Mouse (Mus musculus) myocyte (in vitro differentiated cells): ENCODE measurements around the gene Ak5. TPM values are rescaled to one million over a fixed set of nuclear protein-coding genes. Genes with fewer than 3 reads are reported as not detected.

Source experiments
- H3K27me3 ChIP-seq: one replicate; pipeline ENCODE4 v1.6.1; 2011; ENCODE audit not compliant: control insufficient read depth, insufficient read depth, insufficient read length
- H3K36me3 ChIP-seq: one replicate; pipeline ENCODE4 v1.6.1; 2011; ENCODE audit not compliant: control insufficient read depth, insufficient read depth
- H3K4me2 ChIP-seq: one replicate; pipeline ENCODE4 v1.6.1; 2011; ENCODE audit warnings: low read depth, control low read depth
- H3K4me3 ChIP-seq: one replicate; pipeline ENCODE4 v1.5.1; 2011; ENCODE audit warnings: mild to moderate bottlenecking, control low read depth, moderate library complexity
- H3K79me2 ChIP-seq: one replicate; pipeline ENCODE4 v1.6.1; 2011; ENCODE audit not compliant: control insufficient read depth, insufficient read depth
- H3ac ChIP-seq: one replicate; pipeline ENCODE4 v1.6.1; 2011; ENCODE audit not compliant: control insufficient read depth, insufficient read length
- CEBPB ChIP-seq: IDR thresholded peaks from 2 replicates; pipeline ENCODE4 v1.6.1; 2011; ENCODE audit warnings: mild to moderate bottlenecking, moderate library complexity; ENCODE audit not compliant: poor library complexity, insufficient read depth, severe bottlenecking
- E2F4 ChIP-seq: IDR thresholded peaks from one replicate; pipeline ENCODE4 v1.6.1; 2011; ENCODE audit warnings: mild to moderate bottlenecking, control low read depth, moderate library complexity; ENCODE audit not compliant: insufficient read depth
- MAX ChIP-seq: IDR thresholded peaks from one replicate; pipeline ENCODE4 v1.6.1; 2011; ENCODE audit warnings: low read depth, mild to moderate bottlenecking, control low read depth
- MYOD1 ChIP-seq, 3 experiments: IDR thresholded peaks; one replicate each; pipeline ENCODE4 v1.6.1; 2011; ENCODE audit warnings: control low read depth in 2 of 3, low read depth in 2 of 3, mild to moderate bottlenecking in 2 of 3, moderate library complexity in 1 of 3; ENCODE audit not compliant: insufficient read length in 2 of 3, control insufficient read depth in 1 of 3
- MYOG ChIP-seq, 3 experiments: IDR thresholded peaks; one replicate each; pipeline ENCODE4 v1.6.1; 2011; ENCODE audit warnings: control low read depth in 2 of 3, low read depth in 2 of 3, mild to moderate bottlenecking in 2 of 3; ENCODE audit not compliant: insufficient read length in 2 of 3, control insufficient read depth in 1 of 3, insufficient read depth in 1 of 3
- POLR2A ChIP-seq: IDR thresholded peaks from one replicate; pipeline ENCODE4 v1.6.1; 2011; ENCODE audit warnings: low read depth, mild to moderate bottlenecking, control low read depth, moderate library complexity; ENCODE audit not compliant: insufficient read length
- POLR2AphosphoS2 ChIP-seq: IDR thresholded peaks from one replicate; pipeline ENCODE4 v1.6.1; 2011; ENCODE audit warnings: low read depth, control low read depth; ENCODE audit not compliant: insufficient read length
- REST ChIP-seq: IDR thresholded peaks from one replicate; pipeline ENCODE4 v1.6.1; 2011; ENCODE audit warnings: mild to moderate bottlenecking, control low read depth, moderate library complexity; ENCODE audit not compliant: insufficient read depth, insufficient read length
- SRF ChIP-seq: IDR thresholded peaks from one replicate; pipeline ENCODE4 v1.6.1; 2011; ENCODE audit warnings: low read depth; ENCODE audit not compliant: control insufficient read depth, insufficient read length
- TCF12 ChIP-seq: IDR thresholded peaks from one replicate; pipeline ENCODE4 v1.6.1; 2011; ENCODE audit warnings: mild to moderate bottlenecking, control low read depth; ENCODE audit not compliant: poor library complexity, insufficient read depth, severe bottlenecking
- TCF3 ChIP-seq: IDR thresholded peaks from one replicate; pipeline ENCODE4 v1.6.1; 2011; ENCODE audit warnings: low read depth, control low read depth; ENCODE audit not compliant: insufficient read length
- USF1 ChIP-seq: IDR thresholded peaks from one replicate; pipeline ENCODE4 v1.6.1; 2011; ENCODE audit warnings: low read depth, mild to moderate bottlenecking, control low read depth, moderate library complexity
- polyA plus RNA-seq: library from polyadenylated mRNA; unstranded; fragments of >200 nt; fragmentation: generic; extraction: Trizol; gene quantifications from one replicate; pipeline ENCODE4 v1.2.1, GENCODE M21; 2012; ENCODE audit warnings: missing spikeins

The Ak5 gene
- polyA plus RNA-seq, 1 experiment: 2.2 TPM

DNA sequence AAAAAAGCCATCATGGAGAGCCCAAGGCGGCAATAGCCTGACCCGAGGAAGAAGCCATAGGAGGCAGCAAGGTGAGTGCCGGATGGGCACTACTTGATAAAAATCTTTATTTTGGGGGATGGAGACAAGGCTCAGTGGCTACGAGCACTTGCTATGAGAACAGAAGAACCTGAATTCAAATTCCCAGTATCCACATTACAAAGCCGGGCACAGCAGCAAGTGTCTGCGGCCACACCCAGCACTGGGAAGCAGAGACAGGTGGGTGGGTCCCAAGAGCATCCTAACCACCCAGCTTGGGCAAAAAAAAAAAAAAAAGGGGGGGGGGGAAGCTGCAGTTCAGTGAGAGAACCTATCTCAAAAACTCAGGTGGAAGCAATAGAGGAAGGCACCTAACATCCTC, 187.8 kb downstream of the Ak5 start:
- no peaks in the 10 kb centered on the region for H3K79me2 ChIP-seq
- no peak for TF ChIP-seq MYOG (IDR thresholded peaks at IDR 0.05; ENCODE audit: control insufficient read depth in 1 of 3, insufficient read depth in 1 of 3, insufficient read length in 2 of 3, low read depth in 2 of 3)
- no peak for TF ChIP-seq E2F4
- TF ChIP-seq USF1: no peak
- no peak for TF ChIP-seq TCF12
- TF ChIP-seq MAX: no peak
- TF ChIP-seq POLR2AphosphoS2: no peak
- TF ChIP-seq CEBPB: no peak
- TF ChIP-seq POLR2A: no peak
- no peak for TF ChIP-seq SRF
- TF ChIP-seq REST: no peak
- no peak for TF ChIP-seq TCF3
- TF ChIP-seq MYOD1 (IDR thresholded peaks at IDR 0.05; ENCODE audit: control insufficient read depth in 1 of 3, insufficient read length in 2 of 3, low read depth in 2 of 3): no peak
- no peak overlapping the region for H3K4me2 ChIP-seq

DNA sequence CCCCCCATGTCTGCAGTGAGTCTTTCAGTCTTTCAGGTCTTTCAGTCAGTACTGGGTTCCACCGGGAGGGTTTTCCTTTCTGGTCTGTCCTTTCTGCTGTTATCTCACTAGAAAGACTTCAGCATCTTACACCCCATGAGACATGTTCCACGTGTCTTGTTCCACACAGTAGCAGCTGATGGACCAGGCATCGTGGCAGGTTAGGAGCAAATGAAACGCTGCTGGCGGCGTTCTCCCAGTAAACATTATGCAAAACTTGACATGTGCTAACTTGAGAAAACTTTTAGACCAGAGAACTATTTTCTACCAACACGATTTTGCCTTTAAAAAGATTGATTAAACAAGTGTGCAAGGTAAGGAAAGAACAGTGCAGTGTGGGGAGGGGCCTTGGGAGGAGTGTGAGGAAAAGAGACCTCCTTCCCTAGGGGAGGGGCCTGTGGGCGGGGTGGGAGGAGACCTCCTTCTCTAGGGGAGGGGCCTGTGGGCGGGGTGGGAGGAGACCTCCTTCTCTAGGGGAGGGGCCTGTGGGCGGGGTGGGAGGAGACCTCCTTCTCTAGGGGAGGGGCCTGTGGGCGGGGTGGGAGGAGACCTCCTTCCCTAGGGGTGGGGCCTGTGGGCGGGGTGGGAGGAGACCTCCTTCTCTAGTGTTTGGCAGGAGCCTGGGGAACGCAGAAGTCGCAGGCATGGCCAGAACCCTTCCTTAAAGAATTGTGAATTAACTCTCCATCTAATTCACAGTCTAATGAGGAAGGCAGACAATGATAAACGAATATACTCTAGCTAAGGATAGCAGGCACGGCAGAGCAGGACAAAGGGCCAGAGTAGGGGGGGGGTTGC, 189.3 kb downstream of the Ak5 start:
- H3K4me3 ChIP-seq: no peak overlapping the region
- H3K27me3 ChIP-seq: no peaks in the 10 kb centered on the region
- peak overlapping the region; percentile 55 for H3K4me2 ChIP-seq
- TF ChIP-seq SRF (no peak), POLR2AphosphoS2 (no peak), TCF3 (no peak), REST (no peak), MYOG (IDR thresholded peaks at IDR 0.05; ENCODE audit: control insufficient read depth in 1 of 3, insufficient read depth in 1 of 3, insufficient read length in 2 of 3, low read depth in 2 of 3) (no peak), TCF12 (no peak), E2F4 (no peak), POLR2A (no peak), MAX (no peak), USF1 (no peak), MYOD1 (IDR thresholded peaks at IDR 0.05; ENCODE audit: control insufficient read depth in 1 of 3, insufficient read length in 2 of 3, low read depth in 2 of 3) (no peak), CEBPB (no peak)
- H3K79me2 ChIP-seq: no peaks in the 10 kb centered on the region
- H3ac ChIP-seq: no peak overlapping the region
- H3K36me3 ChIP-seq: no peaks in the 10 kb centered on the region

More for the DNA sequence above, 187.8 kb downstream of the Ak5 start:
- H3K4me3 ChIP-seq: no peak overlapping the region
- no peaks in the 10 kb centered on the region for H3K27me3 ChIP-seq
- H3K36me3 ChIP-seq: no peaks in the 10 kb centered on the region
- no peak overlapping the region for H3ac ChIP-seq

DNA sequence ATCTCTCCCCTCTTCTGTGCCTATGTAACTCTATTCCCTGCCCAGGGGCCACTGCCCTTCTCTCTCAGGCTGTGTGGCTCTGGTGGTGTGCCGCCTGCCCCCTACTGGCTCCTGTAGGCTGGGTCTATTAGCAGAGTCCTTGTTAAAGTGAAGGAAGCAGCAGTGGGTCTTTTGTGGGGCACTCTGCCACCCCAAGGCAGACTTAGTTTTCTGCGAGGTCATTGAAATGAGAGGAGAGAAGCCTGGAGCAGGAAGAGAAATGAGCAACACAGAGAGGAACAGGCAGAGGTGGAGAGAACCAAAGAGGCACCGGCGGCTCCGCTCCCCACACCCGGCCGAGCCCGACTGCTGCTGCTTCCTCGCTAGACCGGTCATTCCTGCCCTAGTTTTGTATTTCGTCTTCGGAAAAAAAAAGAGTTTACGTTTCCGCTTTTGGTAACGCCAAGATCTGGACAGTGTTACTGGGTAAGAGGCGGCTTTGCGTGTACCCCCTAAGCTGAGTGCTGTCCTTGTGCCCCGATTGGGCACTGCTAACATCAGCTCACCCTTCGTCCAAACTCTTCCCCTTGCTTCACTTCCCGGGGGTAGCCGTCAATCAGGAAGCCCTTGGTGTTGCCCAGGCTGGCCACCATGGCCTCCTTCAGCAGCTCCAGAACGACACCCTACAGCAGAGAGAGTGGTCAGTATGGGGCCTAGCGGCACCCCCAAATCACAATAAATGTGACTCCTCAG, 190.2 kb downstream of the Ak5 start:
- H3K4me2 ChIP-seq: no peak overlapping the region
- H3K36me3 ChIP-seq: no peaks in the 10 kb centered on the region
- no peaks in the 10 kb centered on the region for H3K79me2 ChIP-seq
- H3K4me3 ChIP-seq: no peak overlapping the region
- H3ac ChIP-seq: no peak overlapping the region
- no peaks in the 10 kb centered on the region for H3K27me3 ChIP-seq
- no peak for TF ChIP-seq MYOD1 (IDR thresholded peaks at IDR 0.05; ENCODE audit: control insufficient read depth in 1 of 3, insufficient read length in 2 of 3, low read depth in 2 of 3)
- TF ChIP-seq E2F4: no peak
- TF ChIP-seq POLR2AphosphoS2: no peak
- TF ChIP-seq SRF: no peak
- TF ChIP-seq REST: no peak
- TF ChIP-seq POLR2A: no peak
- no peak for TF ChIP-seq MAX
- no peak for TF ChIP-seq TCF3
- TF ChIP-seq MYOG (IDR thresholded peaks at IDR 0.05; ENCODE audit: control insufficient read depth in 1 of 3, insufficient read depth in 1 of 3, insufficient read length in 2 of 3, low read depth in 2 of 3): no peak
- TF ChIP-seq CEBPB: no peak
- TF ChIP-seq TCF12: no peak
- TF ChIP-seq USF1: no peak

DNA sequence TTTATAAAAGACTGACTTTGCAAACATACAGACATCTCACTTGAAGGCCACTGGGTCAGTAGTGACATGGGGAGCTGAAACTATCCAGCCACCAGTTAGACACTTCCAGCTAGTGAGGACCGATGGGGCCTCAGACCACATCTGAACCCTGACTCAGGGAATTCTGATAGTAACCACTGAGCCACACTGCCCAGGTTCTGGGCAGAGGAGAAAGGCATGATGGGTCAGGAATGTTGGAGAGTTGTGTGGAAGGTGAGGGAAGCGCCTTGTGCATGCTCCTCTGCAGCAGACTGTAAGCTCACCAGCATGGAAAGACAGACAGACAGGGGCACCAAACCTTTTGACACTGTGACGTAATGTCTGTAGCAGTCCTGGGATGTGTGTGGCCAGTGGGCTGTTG, 192.3 kb downstream of the Ak5 start:
- H3K36me3 ChIP-seq: no peaks in the 10 kb centered on the region
- H3K27me3 ChIP-seq: no peaks in the 10 kb centered on the region
- TF ChIP-seq SRF (no peak), MYOD1 (IDR thresholded peaks at IDR 0.05; ENCODE audit: control insufficient read depth in 1 of 3, insufficient read length in 2 of 3, low read depth in 2 of 3) (no peak), TCF12 (no peak), REST (no peak), MYOG (IDR thresholded peaks at IDR 0.05; ENCODE audit: control insufficient read depth in 1 of 3, insufficient read depth in 1 of 3, insufficient read length in 2 of 3, low read depth in 2 of 3) (no peak), POLR2A (no peak), E2F4 (no peak), TCF3 (no peak)
- no peak overlapping the region for H3K4me2 ChIP-seq
- H3ac ChIP-seq: no peak overlapping the region
- no peak overlapping the region for H3K4me3 ChIP-seq
- H3K79me2 ChIP-seq: no peaks in the 10 kb centered on the region
